Mouse (Mus musculus): ENCODE measurements around the gene Slc3a1.

DNA sequence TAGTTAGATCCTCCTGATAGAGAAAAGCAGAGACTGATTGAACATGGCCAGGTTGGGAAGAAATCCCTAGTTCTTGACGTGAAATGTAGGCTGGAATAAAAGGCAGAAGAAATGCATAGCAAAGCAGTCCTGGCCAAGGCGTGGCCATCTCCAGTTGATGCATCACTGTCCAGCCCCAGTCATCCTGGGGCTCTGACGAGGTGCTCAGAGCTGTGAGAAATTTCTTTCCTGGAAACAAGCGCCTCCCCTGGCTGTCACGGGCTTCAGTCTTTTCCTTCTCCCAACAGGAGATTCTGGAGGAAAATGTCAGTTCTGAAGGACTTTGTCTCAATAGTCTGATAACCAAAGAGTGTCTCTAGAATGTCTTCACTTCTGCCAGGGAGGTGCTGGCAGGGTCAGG lies 2.5 kb downstream of the Slc3a1 start:
- TF ChIP-seq EP300 (IDR thresholded peaks at IDR 0.05) (no peak), CTCF (IDR thresholded peaks at IDR 0.05) (no peak)
